Mouse (Mus musculus) heart, postnatal 0 days (tissue): Measurements from ENCODE around the gene Drg2. TPM values are rescaled to one million over a fixed set of nuclear protein-coding genes. Genes with fewer than 3 reads are reported as not detected.

Experiments
- ATAC-seq: fragments of 200-750 bp; cut with Nextera tagmentation; 2 replicates; pipeline ENCODE4 v1.8.0; 2017; ENCODE audit warnings: low read depth, moderate number of reproducible peaks, moderate library complexity; ENCODE audit not compliant: insufficient read depth
- DNase-seq: peaks from one replicate; pipeline ENCODE4 v3.0.0-alpha.2; 2016; ENCODE audit warnings: low spot score
- H3K27ac ChIP-seq: fragments of 300-500 bp; sonication (generic); 2 replicates; pipeline ENCODE4 v1.5.1; 2014; ENCODE audit warnings: low read depth, mild to moderate bottlenecking
- H3K27me3 ChIP-seq: fragments of 300-500 bp; sonication (generic); 2 replicates; pipeline ENCODE4 v1.6.1; 2014; ENCODE audit warnings: low read length, mixed read lengths; ENCODE audit not compliant: control insufficient read depth, insufficient read depth
- H3K36me3 ChIP-seq: fragments of 300-500 bp; sonication (generic); replicated peaks from 2 replicates; pipeline ENCODE4 v1.6.1; 2014; ENCODE audit warnings: low read length, mixed read lengths; ENCODE audit not compliant: control insufficient read depth, insufficient read depth
- H3K4me1 ChIP-seq: fragments of 300-500 bp; sonication (generic); 2 replicates; pipeline ENCODE4 v1.6.1; 2014; ENCODE audit warnings: antibody characterized with exemption; ENCODE audit not compliant: control insufficient read depth, insufficient read depth
- H3K4me2 ChIP-seq: fragments of 300-500 bp; sonication (generic); 2 replicates; pipeline ENCODE4 v1.6.1; 2014; ENCODE audit warnings: low read depth, mild to moderate bottlenecking, low read length, moderate library complexity
- H3K4me3 ChIP-seq: fragments of 300-500 bp; sonication (generic); 2 replicates; pipeline ENCODE4 v1.5.1; 2014; ENCODE audit warnings: low read depth, low read length
- H3K9ac ChIP-seq: fragments of 300-500 bp; sonication (generic); replicated peaks from 2 replicates; pipeline ENCODE4 v1.6.1; 2014; ENCODE audit warnings: low read depth, low read length, mixed read lengths
- H3K9me3 ChIP-seq: fragments of 300-500 bp; sonication (generic); replicated peaks from 2 replicates; pipeline ENCODE4 v1.6.1; 2016; ENCODE audit warnings: low read length; ENCODE audit not compliant: control insufficient read depth
- CTCF ChIP-seq: IDR thresholded peaks from 2 replicates; pipeline ENCODE4 v1.5.1; 2016; ENCODE audit warnings: antibody characterized with exemption, control low read depth, low read depth
- EP300 ChIP-seq: IDR thresholded peaks from 2 replicates; pipeline ENCODE4 v1.6.1; 2016; ENCODE audit warnings: antibody characterized with exemption, low read depth
- WGBS: fragments of 180-500 bp; shearing (Covaris S2); extraction: QIAGEN DNeasy Blood & Tissue Kit; methylation state at CpG from one replicate; pipeline ENCODE4 v1.1.7; 2014; 5-methylcytosine and 5-hydroxymethylcytosine counted together
- polyA plus RNA-seq: library from polyadenylated mRNA; unstranded; fragments of >200 nt; fragmentation: Nextera tagmentation; extraction: Ambion mirVana; gene quantifications from 2 replicates; pipeline ENCODE4 v1.2.1, GENCODE M21; 2015
- total RNA-seq: library from RNA; depleted of rRNA; stranded (reverse); fragments of >200 nt; gene quantifications from 2 replicates; pipeline ENCODE4 v1.2.3, GENCODE M21; 2014; ENCODE audit warnings: low replicate concordance

Gene Drg2
- total and polyA plus RNA-seq, 2 experiments from 2014 or later: 45.6 to 61.6 TPM

DNA sequence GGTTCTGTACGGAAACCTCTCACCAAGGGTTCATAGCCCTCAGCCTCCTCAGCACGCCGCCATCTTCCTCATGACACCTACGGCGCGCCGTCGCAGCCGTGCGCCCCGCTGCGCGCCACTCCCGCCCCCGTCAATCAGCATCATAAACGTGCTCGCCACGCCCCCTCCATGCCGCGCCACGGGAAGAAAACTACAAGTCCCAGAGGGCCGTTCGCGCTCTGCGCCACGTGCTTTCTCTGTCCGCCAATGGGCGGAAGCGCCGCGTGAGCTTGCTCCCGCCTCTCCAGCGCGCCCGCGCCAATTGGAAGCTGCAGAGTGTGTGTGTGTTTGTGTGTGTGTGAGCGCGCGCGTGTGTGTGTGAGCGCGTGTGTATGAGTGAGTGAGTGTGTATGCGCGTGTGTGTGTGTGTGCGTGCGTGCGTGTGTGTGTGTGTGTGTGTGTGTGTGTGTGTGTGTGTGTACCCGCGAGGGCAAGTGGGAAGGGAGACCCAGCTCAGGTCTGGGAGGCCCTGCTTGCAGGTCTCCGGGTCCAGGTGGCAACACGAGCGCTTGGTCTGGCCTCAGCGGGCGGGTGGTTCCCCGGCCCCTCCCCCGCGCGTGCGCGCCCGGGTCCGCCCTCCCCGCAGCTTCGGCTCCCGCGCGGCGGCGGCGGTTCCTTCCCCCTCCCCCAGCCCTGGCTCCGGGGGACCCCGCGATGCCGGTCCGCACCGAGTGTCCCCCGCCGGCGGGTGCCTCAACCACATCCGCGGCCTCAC is 37.3 kb upstream of the Drg2 start, which contains the start of gene Gid4:
Gid4 (plus strand) TSS at position 183 of the 754 bp plus-strand sequence.
- Histone ChIP-seq H3K9me3 (no peaks in the 10 kb centered on the region), H3K4me1 (peaks cover 13% of the 10 kb centered on the region), H3K4me2 (peak within 1 kb of the TSS; percentile 96), H3K27ac (peak within 1 kb of the TSS; percentile 78), H3K4me3 (peak within 1 kb of the TSS; percentile 92), H3K36me3 (no peaks in the 10 kb centered on the region), H3K9ac (peak within 1 kb of the TSS; percentile 72), H3K27me3 (no peaks in the 10 kb centered on the region)
- ATAC-seq (peak; percentile 95), DNase-seq (peak; percentile 98)
- whole genome bisulfite sequencing: under 1% methylated on average over 57 of the region's 81 CpGs
- TF ChIP-seq CTCF (no peak), EP300 (0 out of 2 replicates have a peak, but pooled peaks have one; percentile 11)

DNA sequence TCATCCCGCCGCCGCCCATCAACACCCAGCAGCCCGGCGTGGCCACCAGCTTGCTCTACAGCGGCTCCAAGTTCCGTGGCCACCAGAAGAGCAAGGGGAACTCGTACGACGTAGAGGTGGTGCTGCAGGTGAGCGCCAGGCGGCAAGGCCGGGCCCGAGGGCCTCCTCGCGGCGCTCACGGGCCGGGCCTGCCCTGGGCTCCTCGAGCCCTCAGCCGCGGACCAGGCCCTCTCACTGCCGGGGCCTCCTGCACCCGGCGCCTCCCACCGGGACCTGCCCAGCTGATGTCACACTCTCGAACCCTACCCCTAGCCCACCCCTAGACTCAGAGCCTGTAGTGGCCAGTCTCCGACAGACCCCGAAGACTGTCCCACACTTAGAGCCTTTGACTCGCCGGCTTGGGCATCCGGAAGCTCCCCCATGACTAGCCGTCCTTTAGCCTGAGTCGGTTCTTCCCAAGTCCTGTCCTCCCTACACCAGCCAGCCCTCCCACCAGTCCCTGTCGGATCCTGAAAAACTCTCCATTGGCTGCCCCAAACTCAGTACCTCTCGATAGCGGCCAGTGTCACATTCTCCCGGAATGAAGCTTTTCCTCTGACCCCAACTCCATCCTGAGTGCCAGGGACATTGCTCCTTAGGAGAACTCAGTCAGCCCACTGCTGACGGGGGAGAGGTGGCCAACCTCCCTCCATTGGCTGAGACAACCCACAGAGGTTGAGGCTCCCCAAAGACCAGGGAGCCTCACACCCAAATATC is 36.5 kb upstream of the Drg2 start, which contains the start of gene Atpaf2:
Atpaf2 (minus strand) TSS at position 741 of the 756 bp plus-strand sequence.
- DNase-seq: peak; percentile 12

DNA sequence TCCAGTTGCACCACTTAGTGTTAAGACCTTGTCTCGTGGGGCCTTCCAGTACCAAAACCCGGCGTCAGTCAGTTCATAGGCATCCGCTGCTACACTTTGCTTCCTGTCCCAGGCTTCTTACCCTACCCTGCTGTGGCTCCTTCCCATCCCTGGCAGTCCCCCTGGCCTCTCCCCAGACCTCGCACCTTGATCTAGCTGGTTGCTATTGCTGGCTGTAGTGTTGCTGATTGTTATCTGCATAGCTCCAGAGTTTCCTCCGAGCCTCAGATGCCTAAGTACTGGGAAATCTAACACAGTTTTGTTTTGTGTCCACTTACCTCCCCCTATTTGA is 36.0 kb upstream of the Drg2 start:
- TF ChIP-seq CTCF: no peak
- no peak for TF ChIP-seq EP300
- Histone ChIP-seq H3K4me3 (peak overlapping the region; percentile 92), H3K4me2 (peak overlapping the region; percentile 96), H3K27me3 (no peaks in the 10 kb centered on the region), H3K9ac (peak overlapping the region; percentile 72), H3K27ac (0 out of 2 replicates have a peak overlapping the region, but pooled peaks have one; percentile 78), H3K9me3 (no peaks in the 10 kb centered on the region), H3K36me3 (no peaks in the 10 kb centered on the region), H3K4me1 (peaks cover 13% of the 10 kb centered on the region)
- 7% methylated on average over 6 of the region's 6 CpGs for WGBS
- ATAC-seq: no peak
- no peak for DNase-seq

More for the DNA sequence above, 36.5 kb upstream of the Drg2 start, which contains the start of gene Atpaf2:
- Histone ChIP-seq H3K36me3 (no peaks in the 10 kb centered on the region), H3K9ac (peak within 1 kb of the TSS; percentile 72), H3K9me3 (no peaks in the 10 kb centered on the region), H3K4me3 (peak within 1 kb of the TSS; percentile 92), H3K27me3 (no peaks in the 10 kb centered on the region), H3K4me1 (peaks cover 13% of the 10 kb centered on the region), H3K4me2 (peak within 1 kb of the TSS; percentile 96), H3K27ac (peak within 1 kb of the TSS; percentile 78)
- ATAC-seq: peak; percentile 15; the same call in 1 of the 2 replicates
- TF ChIP-seq EP300: no peak
- no peak for TF ChIP-seq CTCF
- WGBS: 2% methylated on average over 35 of the region's 39 CpGs

DNA sequence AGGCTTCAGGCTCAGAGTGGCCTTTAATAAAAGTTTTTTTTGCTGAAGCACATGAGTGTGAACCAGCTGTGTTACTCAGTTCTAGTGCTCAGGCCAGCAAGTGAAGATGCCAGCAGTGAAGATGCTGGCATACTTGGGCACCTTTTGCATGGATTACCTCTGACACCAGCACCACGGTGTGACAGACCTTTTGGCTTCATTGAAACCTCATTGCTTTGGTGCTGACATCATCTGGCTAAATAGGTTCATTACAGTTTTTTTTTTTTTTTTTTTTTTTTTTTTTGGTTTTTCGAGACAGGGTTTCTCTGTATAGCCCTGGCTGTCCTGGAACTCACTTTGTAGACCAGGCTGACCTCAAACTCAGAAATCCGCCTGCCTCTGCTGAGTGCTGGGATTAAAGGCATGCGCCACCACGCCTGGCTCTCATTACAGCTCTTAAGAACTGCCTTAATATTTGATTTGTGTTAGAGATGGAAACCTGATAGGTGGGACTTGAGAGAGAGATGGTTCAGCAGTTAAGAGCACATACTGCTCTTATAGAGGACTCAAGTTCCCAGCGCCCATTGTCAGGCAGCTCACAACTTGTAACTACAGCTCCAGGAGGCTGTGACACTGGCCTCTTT is 32.2 kb upstream of the Drg2 start:
- Histone ChIP-seq H3K4me3 (no peak overlapping the region), H3K4me1 (peaks cover 8% of the 10 kb centered on the region), H3K27me3 (no peaks in the 10 kb centered on the region), H3K27ac (no peak overlapping the region), H3K9me3 (no peaks in the 10 kb centered on the region), H3K36me3 (0 out of 2 replicates have a peak, but pooled peaks cover 9% of the 10 kb centered on the region), H3K9ac (no peak overlapping the region), H3K4me2 (no peak overlapping the region)
- TF ChIP-seq CTCF (0 out of 2 replicates have a peak, but pooled peaks have one; percentile 12), EP300 (no peak)
- WGBS: 73% methylated on average over 5 of the region's 6 CpGs
- ATAC-seq: no peak
- peak; percentile 9 for DNase-seq

DNA sequence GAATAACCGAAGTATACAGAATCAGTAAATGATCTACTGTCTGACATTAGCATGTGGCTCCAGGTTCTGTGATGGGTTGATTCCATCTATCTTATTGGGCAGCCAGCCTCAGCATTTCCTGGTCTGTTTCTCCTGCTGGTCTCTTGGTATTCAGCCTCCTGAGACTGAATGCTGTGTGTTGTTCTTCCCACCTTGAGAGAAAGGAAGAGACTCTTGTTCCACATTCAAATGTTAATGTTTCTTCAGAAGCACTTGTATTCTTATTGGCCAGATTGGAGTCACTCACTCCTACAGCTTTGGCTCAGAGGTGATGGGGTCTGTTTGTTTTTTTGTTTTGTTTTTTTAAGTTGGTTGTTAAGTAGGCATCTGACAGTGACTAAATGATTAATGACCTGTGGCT is 31.4 kb upstream of the Drg2 start:
- peaks cover 7% of the 10 kb centered on the region for H3K4me1 ChIP-seq

More for the DNA sequence above, 31.4 kb upstream of the Drg2 start:
- H3K36me3 ChIP-seq: 0 out of 2 replicates have a peak, but pooled peaks cover 16% of the 10 kb centered on the region
- TF ChIP-seq EP300: no peak
- no peak for TF ChIP-seq CTCF
- 90% methylated on average over 1 of the region's 1 CpGs for WGBS
- H3K9ac ChIP-seq: no peak overlapping the region
- no peak overlapping the region for H3K4me2 ChIP-seq
- H3K4me3 ChIP-seq: no peak overlapping the region
- no peak for DNase-seq
- ATAC-seq: no peak
- H3K9me3 ChIP-seq: no peaks in the 10 kb centered on the region
- no peaks in the 10 kb centered on the region for H3K27me3 ChIP-seq
- H3K27ac ChIP-seq: no peak overlapping the region
